Mouse (Mus musculus): ENCODE results near the gene Ube2l6.

The Ube2l6 gene

GRCm38 (mm10) chr2:84798493-84798921, at the start of gene Ube2l6:
Gene Ube2l6 (plus strand): TSS chr2:84798828.
- DNase-seq (ENCODE audit: low spot score in 2 of 2) = peak; percentile 8 to 11

- no peak for DNase-seq (ENCODE audit: low spot score in 2 of 2)
These were observed 48.5 kb upstream of the Ube2l6 start for GRCm38 (mm10) chr2:84750115-84750514.

- no peak for DNase-seq (ENCODE audit: low spot score in 2 of 2)
These were observed 42.4 kb upstream of the Ube2l6 start for GRCm38 (mm10) chr2:84756245-84756644.

- no peak for DNase-seq (ENCODE audit: low spot score in 2 of 2)
These were observed 41.5 kb upstream of the Ube2l6 start for GRCm38 (mm10) chr2:84757026-84757682.

- DNase-seq (ENCODE audit: low spot score in 2 of 2) = no peak
These were observed 40.0 kb upstream of the Ube2l6 start for GRCm38 (mm10) chr2:84758542-84759127.

GRCm38 (mm10) chr2:84760777-84761176, 37.9 kb upstream of the Ube2l6 start:
- no peak for DNase-seq (ENCODE audit: low spot score in 2 of 2)

GRCm38 (mm10) chr2:84761309-84761708, 37.3 kb upstream of the Ube2l6 start:
- no peak for DNase-seq (ENCODE audit: low spot score in 2 of 2)

GRCm38 (mm10) chr2:84761840-84762239, 36.8 kb upstream of the Ube2l6 start:
- no peak for DNase-seq (ENCODE audit: low spot score in 2 of 2)

GRCm38 (mm10) chr2:84762295-84762694, 36.3 kb upstream of the Ube2l6 start:
- DNase-seq (ENCODE audit: low spot score in 2 of 2) = no peak

- DNase-seq (ENCODE audit: low spot score in 2 of 2) = no peak
These were observed 35.8 kb upstream of the Ube2l6 start for GRCm38 (mm10) chr2:84762818-84763217.

- DNase-seq (ENCODE audit: low spot score in 2 of 2) = no peak
These were observed 28.1 kb upstream of the Ube2l6 start for GRCm38 (mm10) chr2:84770501-84770900.

- DNase-seq (ENCODE audit: low spot score in 2 of 2) = no peak
These were observed 26.2 kb upstream of the Ube2l6 start for GRCm38 (mm10) chr2:84772454-84772853.

GRCm38 (mm10) chr2:84773195-84773594, 25.4 kb upstream of the Ube2l6 start:
- DNase-seq (ENCODE audit: low spot score in 2 of 2) = no peak

GRCm38 (mm10) chr2:84774751-84775150, 23.9 kb upstream of the Ube2l6 start:
- DNase-seq (ENCODE audit: low spot score in 2 of 2) = no peak

- DNase-seq (ENCODE audit: low spot score in 2 of 2) = no peak
These were observed 23.4 kb upstream of the Ube2l6 start, which contains the start of gene Serping1 for GRCm38 (mm10) chr2:84775241-84775640. Gene Serping1 (minus strand): TSS chr2:84775444.

- no peak for DNase-seq (ENCODE audit: low spot score in 2 of 2)
These were observed 23.0 kb upstream of the Ube2l6 start for GRCm38 (mm10) chr2:84775665-84776064.

GRCm38 (mm10) chr2:84777706-84778105, 20.9 kb upstream of the Ube2l6 start:
- DNase-seq (ENCODE audit: low spot score in 2 of 2) = no peak

- DNase-seq (ENCODE audit: low spot score in 2 of 2) = peak; percentile 49 to 51
These were observed 19.4 kb upstream of the Ube2l6 start for GRCm38 (mm10) chr2:84779210-84779609.

- no peak for DNase-seq (ENCODE audit: low spot score in 2 of 2)
These were observed 15.3 kb upstream of the Ube2l6 start for GRCm38 (mm10) chr2:84783315-84783714.

- DNase-seq (ENCODE audit: low spot score in 2 of 2) = no peak
These were observed 14.6 kb upstream of the Ube2l6 start for GRCm38 (mm10) chr2:84783840-84784566.

- DNase-seq (ENCODE audit: low spot score in 2 of 2) = no peak
These were observed 10.3 kb upstream of the Ube2l6 start for GRCm38 (mm10) chr2:84788316-84788715.

GRCm38 (mm10) chr2:84790418-84790817, 8.2 kb upstream of the Ube2l6 start:
- DNase-seq (ENCODE audit: low spot score in 2 of 2) = no peak

- no peak for DNase-seq (ENCODE audit: low spot score in 2 of 2)
These were observed 6.1 kb upstream of the Ube2l6 start for GRCm38 (mm10) chr2:84792516-84792915.

All from thymus, postnatal 10 days (tissue).